Mouse (Mus musculus) thymus, postnatal 36 days (tissue): ENCODE data around the gene Cpne7.

Experiments used
- DNase-seq, 2 experiments: peaks; one replicate each; pipeline ENCODE4 v3.0.0; 2022; ENCODE audit warnings: mixed read lengths in 2 of 2

The Cpne7 gene

DNA sequence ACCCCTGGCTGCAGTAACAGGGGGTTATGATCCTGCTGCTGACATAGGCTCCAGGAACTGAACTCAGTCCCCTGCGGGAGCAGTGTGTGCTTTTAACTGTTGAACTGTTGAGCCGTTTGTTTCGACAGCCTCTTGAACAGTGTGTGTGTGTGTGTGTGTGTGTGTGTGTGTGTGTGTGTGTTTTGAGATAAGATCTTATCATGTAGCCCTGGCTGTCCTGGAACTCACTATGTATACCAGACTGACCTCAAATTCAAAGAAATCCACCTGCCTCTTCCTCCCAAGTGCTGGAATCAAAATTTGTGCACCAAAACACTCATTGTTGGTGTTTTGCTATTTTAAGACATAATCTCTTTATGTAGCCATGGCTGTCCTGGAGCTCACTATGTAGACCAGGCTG, 2.5 kb upstream of the Cpne7 start:
- DNase-seq: no peak

DNA sequence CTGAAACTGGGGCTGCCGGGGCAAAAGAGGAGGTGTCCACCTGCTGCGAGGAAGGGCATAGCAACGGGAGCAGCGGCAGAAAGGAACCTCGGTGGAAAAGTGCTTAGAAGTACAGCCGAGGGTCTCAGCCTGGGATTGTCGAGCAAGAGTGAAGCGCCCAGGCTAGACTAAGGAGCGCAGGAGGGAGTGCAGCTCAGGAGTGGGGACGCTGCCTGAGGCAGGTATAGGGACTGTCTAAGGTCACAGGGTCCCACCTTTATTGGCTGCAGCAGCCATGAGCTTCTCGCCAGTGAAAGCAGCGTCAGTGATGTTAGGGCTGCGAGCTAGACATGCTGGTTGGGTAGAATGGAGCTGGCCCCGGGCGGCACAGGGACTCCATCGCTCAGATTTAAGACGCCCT, 570 bp downstream of the Cpne7 start:
- no peak for DNase-seq

DNA sequence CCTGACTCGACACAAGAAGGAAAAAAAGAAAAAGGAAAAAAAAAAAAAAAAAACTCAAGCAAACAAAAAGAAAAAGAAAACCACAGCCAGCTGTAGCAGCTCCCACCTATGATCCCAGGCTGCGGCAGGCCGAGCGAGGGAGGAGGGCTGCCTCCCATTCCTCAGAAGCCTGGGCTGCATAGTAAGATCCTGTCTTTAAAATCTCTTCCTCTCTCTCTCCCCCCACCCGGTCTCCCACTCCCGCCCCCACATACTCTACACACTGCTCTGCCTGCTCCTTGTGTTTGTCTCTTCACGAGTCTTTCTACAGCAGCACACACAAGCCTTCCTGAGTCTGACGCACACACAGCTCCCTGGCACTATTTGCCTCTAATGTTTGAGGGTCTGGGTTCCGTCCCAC, 4.9 kb downstream of the Cpne7 start:
- no peak for DNase-seq

DNA sequence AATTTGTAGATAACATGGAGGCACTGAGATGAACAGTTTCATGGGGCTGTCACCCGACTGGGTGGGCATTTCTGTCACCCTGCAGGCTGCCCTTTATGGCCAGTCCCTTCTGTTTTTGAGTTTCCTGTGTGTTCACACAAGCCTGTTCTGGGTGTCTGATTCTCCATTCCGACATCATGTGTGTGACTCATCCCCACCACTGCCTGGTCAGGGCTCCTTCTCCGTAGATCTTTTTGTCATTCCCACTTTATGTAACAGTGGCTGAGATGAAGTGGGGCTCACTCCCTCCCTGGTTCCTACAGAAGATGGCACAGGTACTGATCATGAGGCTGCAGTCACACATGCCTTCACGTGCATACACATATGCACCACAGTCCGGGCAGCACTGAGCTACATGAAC, 5.5 kb downstream of the Cpne7 start:
- DNase-seq: no peak

DNA sequence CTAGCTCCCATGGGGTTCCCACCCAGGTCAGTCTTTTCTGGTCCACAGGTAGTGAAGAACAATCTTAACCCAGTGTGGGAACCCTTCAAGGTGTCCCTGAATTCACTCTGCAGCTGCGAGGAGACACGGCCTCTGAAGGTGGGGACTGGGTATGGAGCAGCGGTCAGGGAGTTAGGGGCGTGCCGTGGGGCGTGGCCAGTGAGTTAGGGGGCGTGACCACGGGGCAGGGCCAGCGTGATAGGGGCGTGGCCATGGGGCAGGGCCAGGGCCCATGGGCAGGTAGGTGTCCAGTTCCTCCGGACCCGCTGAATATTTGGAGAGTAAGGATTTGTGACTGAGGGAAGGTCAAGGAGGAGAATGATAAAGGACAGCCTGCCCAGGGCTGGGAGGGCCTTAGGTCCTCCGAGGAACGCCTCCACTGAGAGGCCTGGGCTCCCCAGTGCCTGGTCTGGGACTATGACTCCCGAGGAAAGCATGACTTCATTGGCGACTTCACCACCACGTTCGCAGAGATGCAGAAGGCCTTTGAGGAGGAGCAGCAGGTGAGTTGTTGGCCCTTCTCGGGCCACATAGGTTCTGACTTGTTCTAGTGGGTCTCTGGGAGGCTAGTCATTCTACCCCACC, 9.1 kb downstream of the Cpne7 start:
- peak; percentile 22 to 32 for DNase-seq

DNA sequence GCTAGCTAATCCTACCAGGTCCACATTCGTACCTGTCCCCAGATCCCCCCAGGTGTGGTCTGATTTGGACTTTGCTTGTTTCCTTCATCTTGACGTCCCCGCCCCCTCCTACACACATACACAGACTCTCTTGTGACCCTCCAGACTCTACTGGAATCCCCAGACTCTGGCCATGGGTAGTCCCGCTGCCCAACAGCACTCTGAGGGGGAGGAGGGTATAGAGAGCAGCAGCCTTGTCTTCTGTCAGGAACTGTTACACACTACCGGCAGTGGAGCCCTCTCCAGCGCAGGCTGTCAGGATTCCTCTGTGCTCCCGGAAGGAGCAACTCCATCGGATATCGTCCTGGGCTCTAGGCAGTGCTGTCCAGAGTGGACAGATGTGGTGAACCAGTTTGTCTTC, 13.9 kb downstream of the Cpne7 start:
- no peak for DNase-seq

DNA sequence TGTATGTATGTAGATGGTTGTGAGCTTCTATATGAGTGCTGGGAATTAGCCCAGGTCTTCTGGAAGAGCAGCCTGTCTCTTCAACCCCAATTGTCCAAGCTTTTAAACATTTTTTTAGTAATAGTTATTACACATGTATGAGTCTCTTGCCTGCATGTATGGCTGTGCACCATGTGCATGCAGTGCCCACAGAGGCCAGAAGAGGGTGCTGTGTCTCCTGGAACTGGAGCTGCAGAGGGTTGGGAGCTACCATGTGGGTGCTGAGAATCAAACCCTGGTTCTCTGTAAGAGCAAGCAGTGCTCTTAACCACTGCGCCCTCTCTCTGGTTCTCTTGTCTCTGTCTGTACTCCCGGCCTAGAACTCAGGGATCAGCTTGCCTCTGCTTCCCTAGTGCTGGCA, 15.8 kb downstream of the Cpne7 start:
- no peak for DNase-seq

DNA sequence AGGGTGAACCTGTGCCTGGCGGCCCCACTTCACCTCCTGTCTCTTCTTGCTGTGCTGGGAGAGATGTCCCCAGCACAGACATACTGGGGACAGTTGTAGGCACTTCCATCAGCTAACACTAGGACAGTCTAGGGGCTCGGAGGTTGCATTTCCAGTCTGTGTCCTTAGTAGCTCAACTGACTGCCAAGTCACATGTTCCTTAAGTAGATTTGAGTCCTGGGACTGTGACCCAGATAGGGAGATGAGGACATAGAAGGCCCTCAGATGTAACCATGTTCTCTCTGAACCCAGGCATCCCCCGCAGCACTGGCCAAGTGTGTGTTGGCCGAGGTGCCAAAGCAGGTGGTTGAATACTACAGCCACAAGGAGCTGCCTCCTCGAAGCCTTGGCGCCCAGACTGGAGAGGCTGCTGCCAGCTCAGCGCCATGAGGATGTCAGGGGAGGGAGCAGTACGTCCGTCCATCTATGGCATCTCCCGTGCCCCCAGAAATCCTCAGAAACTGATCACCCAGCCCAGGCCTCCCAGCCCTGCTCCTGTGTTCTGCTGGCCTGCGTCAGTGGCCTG, 17.1 kb downstream of the Cpne7 start:
- DNase-seq: no peak

DNA sequence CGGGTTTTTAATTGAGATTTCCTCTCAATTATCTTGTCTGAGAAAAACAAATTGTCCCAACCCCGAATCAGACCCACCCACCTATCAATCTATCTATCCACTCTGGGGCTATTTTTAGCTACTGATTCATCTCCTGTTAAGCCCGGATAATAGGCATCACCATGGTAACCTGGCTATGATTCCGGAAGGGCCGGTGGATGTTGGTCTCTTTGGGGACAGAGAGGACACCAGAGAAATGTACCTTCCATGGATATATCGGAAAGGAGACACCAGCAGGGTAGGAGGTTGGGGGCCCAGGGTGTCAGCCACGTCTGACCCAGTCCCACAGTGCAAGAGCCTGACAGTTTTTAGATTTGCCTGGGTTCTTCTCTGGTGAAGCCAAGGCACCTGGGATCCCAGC, 18.2 kb downstream of the Cpne7 start:
- no peak for DNase-seq

DNA sequence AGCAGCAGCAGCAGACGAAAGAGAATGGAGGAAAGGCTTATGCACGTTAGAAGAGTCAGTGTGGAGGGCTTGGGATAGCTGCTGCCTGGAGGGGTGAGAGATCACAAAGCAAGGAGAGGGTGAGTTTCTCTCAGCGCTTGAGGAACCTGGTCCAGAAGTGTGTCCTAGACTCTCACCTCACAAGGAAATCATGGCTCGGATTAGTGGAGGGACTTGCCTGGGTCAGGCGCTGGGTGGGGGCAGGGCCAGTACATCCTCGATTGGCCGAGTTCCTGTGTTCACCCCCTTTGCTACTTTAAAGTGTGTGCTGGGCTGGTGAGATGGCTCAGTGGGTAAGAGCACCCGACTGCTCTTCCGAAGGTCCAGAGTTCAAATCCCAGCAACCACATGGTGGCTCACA, 18.6 kb downstream of the Cpne7 start:
- DNase-seq: no peak

DNA sequence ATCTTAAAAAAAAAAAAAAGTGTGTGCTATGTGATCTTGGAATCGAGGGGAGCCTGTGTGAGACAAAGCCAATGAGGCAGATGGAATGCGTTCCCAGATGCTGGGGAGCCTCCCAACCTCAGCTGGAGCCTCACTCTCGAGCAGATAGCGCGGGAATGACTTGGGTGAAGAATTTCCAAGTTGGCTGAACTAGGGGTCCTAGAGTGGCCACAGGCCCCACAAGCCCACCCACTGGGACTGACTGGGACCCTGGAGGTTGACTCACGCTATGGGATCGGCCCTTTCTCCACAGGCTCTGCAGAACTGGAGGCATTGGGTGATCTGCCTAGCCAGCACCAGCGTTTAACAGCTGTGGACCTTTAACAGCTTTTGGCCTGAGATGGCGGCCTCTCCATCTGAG, 19.1 kb downstream of the Cpne7 start:
- no peak for DNase-seq

DNA sequence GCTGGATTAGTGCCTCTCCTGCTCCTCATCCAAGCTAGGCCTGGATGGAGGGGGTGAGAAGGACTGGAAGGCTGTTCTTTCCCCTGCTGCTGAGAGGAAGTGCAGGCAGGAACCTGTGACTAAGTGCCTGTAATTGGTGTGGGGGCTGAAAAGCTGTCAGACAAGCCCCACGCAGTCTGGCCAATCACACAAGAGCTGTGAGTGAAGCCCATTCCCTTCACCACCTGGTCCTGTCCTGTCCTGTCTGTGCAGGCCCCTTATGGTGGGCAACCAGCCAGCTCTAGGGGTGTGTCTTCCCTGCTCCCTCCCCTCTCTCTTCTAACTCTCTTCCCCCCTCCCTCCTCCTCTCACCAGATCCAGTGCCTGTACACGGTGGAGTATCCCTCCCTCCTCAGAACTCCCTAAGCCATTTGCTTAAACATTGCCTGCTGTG, 20.5 kb downstream of the Cpne7 start:
- no peak for DNase-seq

DNA sequence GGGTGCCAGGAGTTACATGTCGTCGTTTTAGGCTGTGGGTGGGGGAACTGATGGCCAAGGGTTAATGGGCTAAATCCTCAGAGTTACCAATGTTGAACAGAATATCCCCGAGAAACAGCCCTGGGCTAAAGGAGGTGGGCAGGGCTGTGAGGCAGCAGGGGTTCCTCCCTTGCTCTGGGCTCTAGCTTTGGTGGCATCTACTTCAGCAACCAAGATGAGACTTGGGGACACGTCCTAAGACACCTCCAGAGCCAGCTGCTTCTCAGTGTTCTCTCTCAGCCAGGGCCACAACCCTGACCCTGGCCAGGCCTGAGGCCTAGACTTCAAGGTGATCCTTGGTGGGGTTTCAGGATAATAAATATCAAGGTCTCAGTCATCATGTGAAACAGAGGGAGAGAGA, 21.6 kb downstream of the Cpne7 start:
- no peak for DNase-seq

DNA sequence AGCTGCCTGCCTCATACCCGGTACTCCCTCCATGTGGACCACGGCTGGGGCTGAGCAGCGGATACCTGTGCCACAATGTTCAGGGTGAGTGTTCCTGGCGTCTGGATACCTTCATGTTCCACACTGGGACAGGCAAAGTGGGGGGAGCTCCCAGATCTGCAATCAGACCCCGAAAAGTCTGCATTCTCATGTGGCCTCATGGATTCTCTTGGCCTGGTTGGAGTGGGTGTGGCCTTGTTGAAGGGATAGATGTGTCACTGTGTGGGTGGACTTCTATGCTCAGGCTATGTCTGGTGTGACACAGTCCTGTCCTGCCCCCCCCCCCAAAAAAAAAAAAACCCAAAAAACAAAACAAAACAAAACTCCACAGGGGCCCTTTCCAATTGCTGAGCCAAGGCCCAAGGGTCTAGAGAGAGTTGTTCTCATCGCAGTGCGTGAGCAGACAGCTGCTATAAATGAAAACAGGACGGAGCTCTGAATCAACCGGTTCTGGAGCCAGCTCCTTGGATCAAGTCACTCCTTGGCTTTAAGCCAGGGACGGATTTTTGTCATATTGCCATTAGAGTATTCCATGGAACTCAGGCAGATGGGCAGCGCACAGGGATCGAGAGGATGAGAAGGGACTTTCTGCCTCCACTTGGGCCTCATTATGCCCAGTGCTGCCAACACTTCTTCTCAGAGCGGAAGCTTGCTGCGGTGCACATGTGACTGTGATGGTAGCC, 24.7 kb downstream of the Cpne7 start:
- DNase-seq: no peak

DNA sequence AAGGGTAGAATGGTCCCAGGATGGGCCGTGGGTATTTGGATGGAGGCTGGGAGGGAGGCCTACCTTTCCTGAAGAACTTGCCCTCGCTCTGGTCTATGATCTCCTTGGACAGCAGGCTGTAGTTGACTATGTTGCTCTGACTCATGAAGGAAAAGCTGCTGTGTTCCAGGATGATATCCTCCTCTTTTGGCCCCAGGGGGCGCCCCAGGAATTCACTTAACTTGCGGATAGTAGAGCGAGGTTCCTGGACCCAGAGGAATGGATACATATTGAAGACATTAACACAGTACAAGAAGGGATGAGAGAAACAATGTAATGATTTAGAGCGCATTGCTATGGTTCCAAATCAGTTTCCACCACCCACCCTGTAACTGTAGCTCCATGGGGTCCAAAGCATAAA, 28.1 kb downstream of the Cpne7 start:
- DNase-seq: no peak

DNA sequence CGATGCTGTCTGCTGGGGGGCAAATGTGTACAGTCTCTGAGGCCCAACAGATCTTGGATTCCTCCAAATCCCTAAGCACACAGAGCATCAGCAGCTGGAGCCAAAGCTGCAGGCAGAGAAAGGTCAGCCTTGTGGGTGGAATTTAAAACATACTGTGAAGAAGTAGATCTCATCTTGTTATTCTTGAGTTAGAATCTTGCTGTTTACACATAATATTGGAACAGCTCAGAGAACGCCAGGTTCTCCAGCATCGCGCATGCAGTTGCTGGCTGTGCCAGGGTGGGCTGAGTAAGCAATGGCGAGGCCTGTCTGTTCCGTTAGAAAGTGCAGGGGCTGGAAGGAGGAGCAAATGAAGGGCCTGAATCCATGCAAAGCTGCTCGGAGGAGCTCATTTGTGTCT, 29.2 kb downstream of the Cpne7 start:
- DNase-seq: no peak

DNA sequence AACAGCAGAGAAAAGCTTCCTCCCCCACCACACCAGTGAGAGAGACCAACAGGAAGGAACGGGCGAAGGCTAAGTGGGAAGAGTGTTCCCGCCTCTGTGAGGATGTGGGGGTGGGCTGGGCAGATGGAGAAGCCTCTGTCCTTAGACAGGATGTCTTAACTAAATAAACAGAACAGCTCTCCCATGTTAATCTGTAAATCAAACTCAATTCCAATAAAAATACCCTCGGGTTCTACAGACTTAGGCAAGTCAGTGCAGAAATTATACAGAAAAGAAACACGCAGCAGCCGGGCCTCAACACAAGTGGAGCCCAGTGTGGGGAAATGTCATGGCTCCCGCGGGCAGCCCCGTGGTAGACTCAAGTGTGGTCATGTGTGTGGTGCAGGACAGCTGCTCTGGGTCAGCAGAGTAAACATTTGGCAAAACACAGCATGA, 33.6 kb downstream of the Cpne7 start:
- DNase-seq: no peak

DNA sequence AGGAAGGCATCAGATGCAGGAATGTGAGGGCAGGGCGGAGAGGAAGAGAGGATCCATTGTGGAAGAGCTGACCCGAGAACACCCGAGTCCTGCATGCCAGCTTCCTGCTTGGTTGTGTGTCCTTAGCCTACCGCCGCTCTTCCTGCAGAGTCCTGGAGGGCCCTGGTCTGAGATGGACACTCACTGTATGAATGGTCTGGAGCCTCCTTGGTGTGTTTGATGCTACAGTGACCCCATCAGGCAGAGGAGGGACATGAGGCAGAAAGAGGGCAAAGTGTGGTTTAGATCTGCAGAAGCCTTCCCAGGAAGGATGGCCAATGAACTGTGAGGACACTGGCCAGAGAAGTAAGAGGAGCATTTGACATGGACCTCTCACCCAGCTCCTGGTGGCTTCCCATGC, 38.0 kb downstream of the Cpne7 start:
- DNase-seq: no peak

DNA sequence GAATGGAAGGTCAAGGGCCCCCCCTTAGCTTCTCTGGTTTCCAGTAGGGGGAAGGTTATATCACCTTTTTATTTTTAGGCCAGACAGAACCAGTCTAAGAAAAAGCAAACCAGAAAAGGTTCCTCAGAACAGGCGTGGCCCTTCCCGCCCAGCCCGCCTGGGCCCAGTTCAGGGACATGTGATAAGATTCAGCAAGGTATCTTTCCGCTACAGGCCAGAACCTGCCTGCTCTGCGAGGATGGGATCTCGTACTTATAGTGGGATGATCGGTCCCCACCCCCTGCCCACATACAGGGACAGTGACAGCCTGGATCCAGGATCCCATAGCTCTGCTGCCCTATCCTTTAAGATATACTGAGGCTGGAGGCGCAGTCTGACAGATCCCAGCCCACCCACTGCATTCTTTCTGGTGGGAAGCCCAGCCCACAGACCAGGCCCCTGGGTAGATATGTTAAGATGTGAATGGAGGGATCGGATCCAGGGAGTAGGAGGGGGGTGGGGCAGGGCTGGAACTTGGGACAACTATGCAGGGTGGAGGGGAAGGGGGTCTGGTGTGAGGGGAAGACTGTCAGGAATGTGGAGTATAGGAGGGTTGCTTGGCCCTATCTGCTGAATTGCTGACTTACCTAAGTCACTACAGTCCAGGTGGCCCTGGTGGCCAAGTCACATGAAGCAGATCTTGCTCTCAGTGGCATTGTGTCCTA, 39.0 kb downstream of the Cpne7 start:
- no peak for DNase-seq

DNA sequence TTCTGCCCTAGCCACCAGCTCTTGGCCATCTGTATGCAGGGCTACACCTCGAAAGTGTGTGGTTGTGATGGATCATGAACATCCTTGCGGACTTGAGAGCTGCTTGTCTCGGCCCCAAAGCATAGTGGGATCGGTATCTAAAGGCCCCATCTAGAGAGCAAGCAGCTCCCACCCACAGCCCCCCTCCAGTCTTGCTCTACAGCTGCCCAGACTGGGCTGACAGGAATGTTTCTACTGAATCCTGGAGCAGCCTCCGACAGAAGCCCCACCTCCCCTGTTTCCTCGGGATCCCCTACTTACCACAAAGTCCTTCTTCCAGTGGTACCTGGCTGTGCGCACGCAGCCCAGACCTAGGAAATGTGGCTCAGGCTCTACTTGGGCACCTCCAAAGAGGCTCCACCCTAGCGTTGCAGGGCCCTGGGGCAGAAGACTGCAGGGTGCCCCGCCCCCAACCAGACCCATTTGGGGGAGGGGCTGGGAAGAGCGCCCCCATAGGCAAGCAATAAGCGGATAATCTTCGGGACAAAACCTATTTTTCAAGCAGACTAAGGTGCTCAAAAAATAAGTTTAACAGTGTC, 40.8 kb downstream of the Cpne7 start, which contains the start of gene Sult5a1:
TSS of gene Sult5a1 (minus strand) at position 428 of the 578 bp plus-strand sequence.
- no peak for DNase-seq

DNA sequence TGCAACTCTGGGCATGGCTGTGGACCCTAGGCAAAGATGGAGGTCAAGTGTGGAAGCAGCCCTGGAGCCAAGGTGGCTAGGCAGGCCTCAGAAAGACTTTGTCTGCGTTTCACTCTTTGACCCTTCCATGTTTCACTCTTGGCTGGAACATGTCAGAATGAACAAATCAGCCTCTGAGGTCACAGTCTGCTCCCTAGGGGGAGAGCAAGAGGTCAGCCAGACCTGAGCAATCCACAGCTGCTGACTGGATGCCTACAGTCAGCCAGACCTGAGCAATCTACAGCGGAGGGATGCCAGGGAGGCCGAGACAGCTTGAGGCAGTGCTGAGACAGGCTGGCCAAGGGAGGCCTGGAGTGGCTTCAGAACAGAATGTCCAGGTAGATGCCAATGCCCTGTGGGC, 64.2 kb downstream of the Cpne7 start:
- no peak for DNase-seq
